In the genomic region with DNA sequence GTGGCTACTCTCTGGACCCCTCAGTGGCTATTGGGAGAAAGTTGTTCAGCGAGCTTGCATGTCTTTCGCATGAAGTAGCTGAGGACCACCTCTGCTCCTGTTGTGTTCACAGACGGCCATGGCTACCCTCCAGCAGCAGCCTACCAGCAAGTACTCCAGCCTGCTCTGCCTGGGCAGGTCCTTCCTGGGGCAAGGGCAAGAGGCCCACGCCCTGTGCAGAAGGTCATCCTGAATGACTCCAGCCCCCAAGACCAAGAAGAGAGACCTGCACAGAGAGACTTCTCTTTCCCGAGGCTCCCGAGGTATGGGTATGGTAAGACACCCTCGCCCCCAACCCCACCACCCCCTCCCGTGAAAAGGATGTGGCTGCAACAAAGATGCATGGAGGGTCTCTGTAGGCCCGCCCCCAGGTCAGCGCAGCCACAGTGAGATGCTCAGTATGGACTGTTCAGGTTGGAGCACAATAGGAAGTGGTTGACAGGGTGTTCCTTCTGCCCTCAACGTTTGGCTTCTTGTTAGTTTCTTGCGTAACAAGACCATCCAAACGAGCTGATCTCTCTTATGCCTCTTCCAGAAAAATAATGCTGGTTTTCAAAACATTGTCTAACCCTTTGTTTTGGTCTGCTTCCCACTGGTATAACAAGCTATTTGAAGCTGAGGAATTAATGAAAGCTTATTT, we compare ENCODE assay signal across 17 mouse cellular contexts. TPM values are rescaled to one million over a fixed set of nuclear protein-coding genes. Genes with fewer than 3 reads are reported as not detected.
DNase-seq lines count a peak whose midpoint lies in the region; ATAC-seq and TF ChIP-seq lines count a peak whose summit lies in the region.
"Had no signal": no experiment of that assay in that cellular context is flagged by ENCODE, and none has a peak within 500 bp of the region (broad histone marks: within the 10 kb centered on the region; RNA-seq: fewer than 3 reads in every experiment).

No protein-coding gene starts in this region.

- TF ChIP-seq POLR2A in ES-Bruce4 (IDR thresholded peaks at IDR 0.05; ENCODE audit: insufficient read depth, low read length) = no peak

- H3K27ac ChIP-seq in ES-Bruce4 (ENCODE audit: insufficient read depth, low read length) = peak overlapping the region; percentile 14; the same call in 1 of the 2 replicates
- H3K27ac ChIP-seq: forebrain, embryonic 15.5 days; heart, adult 2 months; heart, embryonic 15.5 days; hindbrain, embryonic 15.5 days had no signal

- DNase-seq in thymus, postnatal 10 days (ENCODE audit: low spot score in 2 of 2) = no peak
- no peak for DNase-seq in adrenal gland, adult (ENCODE audit: inconsistent age in 2 of 2, low spot score in 1 of 2)
- DNase-seq in gastrocnemius, postnatal 4 days (ENCODE audit: low spot score in 2 of 2) = no peak
- DNase-seq in cerebellum, adult 11-12 months = no peak
- DNase-seq: adrenal gland, postnatal 25 days; cerebellum, adult 2 months; cerebellum, postnatal 10 days; gastrocnemius, postnatal 36 days; heart, adult 2 months; kidney, adult 2 months had no signal

- no peaks in the 10 kb centered on the region for H3K27me3 ChIP-seq in ES-Bruce4 (ENCODE audit: control insufficient read depth, insufficient read depth, low read length, poor library complexity, severe bottlenecking)
- H3K27me3 ChIP-seq: forebrain, embryonic 15.5 days; heart, embryonic 15.5 days; hindbrain, embryonic 15.5 days had no signal

- H3K9ac ChIP-seq in ES-Bruce4 (ENCODE audit: low read depth, poor library complexity, severe bottlenecking) = no peak overlapping the region
- H3K9ac ChIP-seq: forebrain, embryonic 15.5 days; heart, embryonic 15.5 days; hindbrain, embryonic 15.5 days had no signal

- no peak overlapping the region for H3K4me3 ChIP-seq in ES-Bruce4 (ENCODE audit: low read depth, low read length)
- H3K4me3 ChIP-seq: forebrain, embryonic 15.5 days; heart, adult 2 months; heart, embryonic 15.5 days; hindbrain, embryonic 15.5 days had no signal

- no peaks in the 10 kb centered on the region for H3K9me3 ChIP-seq in ES-Bruce4 (replicated peaks; ENCODE audit: control insufficient read depth, insufficient read depth, low read length, poor library complexity, severe bottlenecking)
- H3K9me3 ChIP-seq: forebrain, embryonic 15.5 days; heart, embryonic 15.5 days; hindbrain, embryonic 15.5 days had no signal

- peak; percentile 83 for ATAC-seq in common myeloid progenitor, adult 5-6 weeks (replicated peaks; ENCODE audit: low read depth, poor library complexity, severe bottlenecking)
- peak; percentile 86 for ATAC-seq in granulocyte monocyte progenitor cell, adult 5-6 weeks (replicated peaks; ENCODE audit: poor library complexity, severe bottlenecking)
- ATAC-seq: forebrain, embryonic 15.5 days; intestine, embryonic 16.5 days had no signal

- TF ChIP-seq CTCF in ES-Bruce4 (IDR thresholded peaks at IDR 0.05; ENCODE audit: low read depth, low read length) = no peak

- H3K36me3 ChIP-seq in ES-Bruce4 (ENCODE audit: control insufficient read depth, insufficient read depth, low read length, poor library complexity, severe bottlenecking) = peaks cover 5% of the 10 kb centered on the region
- H3K36me3 ChIP-seq: hindbrain, embryonic 15.5 days had no signal

- peaks cover 11% of the 10 kb centered on the region for H3K4me1 ChIP-seq in ES-Bruce4 (ENCODE audit: control insufficient read depth, insufficient read depth, low read length)

- TF ChIP-seq EP300 in ES-Bruce4 (IDR thresholded peaks at IDR 0.05; ENCODE audit: insufficient read depth, low read depth, low read length) = peak; percentile 71; the same call in 1 of the 2 replicates

RNA-seq across cellular contexts. Expression of a gene that starts 21.8 kb away (rescaled TPM):
- 11.9 and 12.8 TPM in 2 replicates for polyA plus RNA-seq in ES-Bruce4 (2011; ENCODE audit: insufficient read depth, insufficient read length, low read depth, missing spikeins)
- 3.8 and 4.0 TPM in 2 replicates for total RNA-seq in common myeloid progenitor, adult 5-6 weeks (2017)
- total RNA-seq in granulocyte monocyte progenitor cell, adult 5-6 weeks (2014; fragmentation: Nextera tagmentation) = 2.5 and 9.6 TPM in 2 replicates
- total RNA-seq in granulocyte monocyte progenitor cell, adult 5-6 weeks (2017) = 2.9 and 8.5 TPM in 2 replicates
- 1 to 10 TPM; 4.4 to 5.8 TPM for total RNA-seq in gastrocnemius, postnatal 4 days (2021)
